Mouse (Mus musculus) erythroblast, embryonic 14.5 days (primary cell): ENCODE measurements around the gene Cmc2. TPM values are rescaled to one million over a fixed set of nuclear protein-coding genes. Genes with fewer than 3 reads are reported as not detected.

Experiments used
- H3K27me3 ChIP-seq: 2 replicates; pipeline ENCODE4 v1.6.1; 2012; ENCODE audit warnings: inconsistent platforms; ENCODE audit not compliant: control insufficient read depth
- H3K36me3 ChIP-seq: 2 replicates; pipeline ENCODE4 v1.6.1; 2012; ENCODE audit warnings: mild to moderate bottlenecking, inconsistent platforms; ENCODE audit not compliant: control insufficient read depth
- H3K4me1 ChIP-seq: 2 replicates; pipeline ENCODE4 v1.6.1; 2012; ENCODE audit warnings: inconsistent platforms; ENCODE audit not compliant: control insufficient read depth
- H3K4me3 ChIP-seq: replicated peaks from 2 replicates; pipeline ENCODE3; 2012; ENCODE audit warnings: moderate library complexity, mild to moderate bottlenecking, inconsistent platforms
- H3K9me3 ChIP-seq: 2 replicates; pipeline ENCODE4 v1.6.1; 2012; ENCODE audit warnings: low read length, inconsistent platforms, mixed read lengths; ENCODE audit not compliant: control insufficient read depth
- GATA1 ChIP-seq: IDR thresholded peaks from 2 replicates; pipeline ENCODE4 v1.6.1; 2012; ENCODE audit warnings: low read length, inconsistent platforms, mixed read lengths
- TAL1 ChIP-seq: IDR thresholded peaks from 3 replicates; pipeline ENCODE4 v1.6.1; 2012; ENCODE audit warnings: low read length, inconsistent platforms, mixed read lengths
- polyA plus RNA-seq: library from polyadenylated mRNA; stranded (reverse); fragments of >175 nt; gene quantifications from 2 replicates; pipeline ENCODE4 v1.2.3, GENCODE M21; 2012

Cmc2 gene
- polyA plus RNA-seq, 1 experiment = 20.2 TPM

DNA sequence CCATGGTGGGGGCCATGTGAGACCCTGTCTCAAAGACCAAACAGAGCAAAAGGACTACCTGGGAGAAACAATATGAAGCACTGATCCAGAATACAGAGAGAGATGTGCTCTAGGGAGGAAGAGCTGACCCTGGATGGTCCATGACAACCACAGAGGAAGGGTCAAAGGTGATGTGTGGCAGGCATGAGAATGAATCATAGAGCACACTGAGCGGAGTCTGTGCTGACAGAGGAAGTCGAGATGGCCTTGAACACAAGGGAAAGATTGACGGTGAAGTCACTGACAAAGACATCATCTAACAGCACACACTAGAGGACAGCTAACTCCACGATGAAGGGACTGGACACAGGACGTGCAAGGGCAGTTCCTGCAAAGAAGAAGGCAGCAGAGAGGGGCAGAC lies 29.8 kb downstream of the Cmc2 start:
- Histone ChIP-seq H3K4me3 (no peak overlapping the region), H3K9me3 (peaks cover 5% of the 10 kb centered on the region; the same call in 1 of the 2 replicates), H3K27me3 (no peaks in the 10 kb centered on the region), H3K4me1 (no peaks in the 10 kb centered on the region), H3K36me3 (peaks cover 79% of the 10 kb centered on the region)
- TF ChIP-seq GATA1 = no peak
- no peak for TF ChIP-seq TAL1

DNA sequence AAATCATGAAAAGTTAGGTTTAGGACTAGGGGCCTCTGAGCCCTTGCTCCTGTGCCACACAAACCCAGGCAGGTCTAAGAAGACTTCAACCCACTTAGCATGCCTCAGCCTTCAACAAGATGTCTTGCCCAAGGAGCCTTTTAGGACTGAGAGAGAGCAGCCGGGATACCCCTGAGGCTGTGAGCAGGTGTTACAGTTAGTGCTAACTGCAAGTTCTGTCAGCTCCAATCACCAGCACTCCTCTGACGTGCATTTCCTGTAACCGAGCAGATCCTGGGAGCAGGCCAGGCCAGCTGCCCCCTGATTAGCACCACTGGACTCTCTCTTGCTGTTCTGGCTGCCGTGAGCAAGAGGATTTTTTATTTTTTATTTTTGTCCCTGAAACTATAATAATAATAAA lies 33.4 kb downstream of the Cmc2 start:
- Histone ChIP-seq H3K27me3 (no peaks in the 10 kb centered on the region), H3K9me3 (peaks cover 14% of the 10 kb centered on the region), H3K4me3 (no peak overlapping the region), H3K4me1 (no peaks in the 10 kb centered on the region), H3K36me3 (peaks cover 65% of the 10 kb centered on the region)
- TF ChIP-seq GATA1 (no peak), TAL1 (no peak)

DNA sequence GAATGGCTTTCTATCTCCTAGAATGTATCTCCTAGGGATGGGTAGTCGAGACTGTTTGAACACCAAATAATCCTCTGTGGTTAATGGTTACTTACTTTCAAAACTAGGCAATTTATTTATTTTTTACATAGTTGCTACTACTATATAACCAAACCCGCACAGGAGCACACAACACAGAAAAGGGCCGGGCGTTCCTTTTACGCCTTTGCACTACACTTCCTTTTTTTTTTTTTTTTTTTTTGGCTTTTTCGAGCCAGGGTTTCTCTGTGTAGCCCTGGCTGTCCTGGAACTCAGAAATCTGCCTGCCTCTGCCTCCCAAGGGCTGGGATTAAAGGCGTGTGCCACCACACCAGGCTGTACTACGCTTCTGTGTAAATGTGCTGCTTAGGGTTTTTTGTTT lies 39.9 kb downstream of the Cmc2 start:
- no peak overlapping the region for H3K4me3 ChIP-seq
- no peaks in the 10 kb centered on the region for H3K4me1 ChIP-seq
- H3K9me3 ChIP-seq = peaks cover 13% of the 10 kb centered on the region
- TF ChIP-seq GATA1 (no peak), TAL1 (no peak)
- no peaks in the 10 kb centered on the region for H3K27me3 ChIP-seq
- peaks cover 6% of the 10 kb centered on the region for H3K36me3 ChIP-seq

DNA sequence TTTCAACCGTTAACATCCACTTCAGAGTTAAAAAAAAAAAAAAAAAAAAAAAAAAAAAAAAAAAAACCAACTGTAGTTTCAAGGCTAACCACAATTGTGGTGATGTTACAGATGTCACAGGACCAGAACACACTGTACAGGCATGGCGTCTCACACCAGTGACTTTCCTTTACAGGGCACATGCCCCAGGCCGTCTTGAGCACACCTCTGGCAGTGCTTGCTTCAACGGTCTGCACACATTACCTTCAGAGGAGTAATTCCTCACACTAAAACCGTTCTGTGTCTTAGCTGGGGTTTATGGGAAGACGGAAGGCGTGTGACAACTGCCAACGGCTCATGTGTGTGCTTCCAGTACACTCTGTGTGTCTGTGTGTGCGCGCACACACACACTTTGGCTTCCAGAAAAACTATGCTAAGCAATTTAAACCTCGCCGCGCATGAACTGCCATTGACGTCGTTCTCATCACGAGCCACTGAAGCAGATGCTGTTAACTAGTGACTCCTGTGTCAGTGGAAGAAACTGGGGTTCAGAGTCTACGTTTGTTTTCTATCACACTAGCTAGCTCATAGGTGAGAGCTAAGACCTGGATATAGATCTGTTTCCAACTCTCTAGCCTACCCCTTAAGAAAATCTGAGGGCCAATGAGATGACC lies 45.3 kb downstream of the Cmc2 start:
- Histone ChIP-seq H3K4me3 (no peak overlapping the region), H3K27me3 (no peaks in the 10 kb centered on the region), H3K4me1 (no peaks in the 10 kb centered on the region), H3K9me3 (0 out of 2 replicates have a peak, but pooled peaks cover 2% of the 10 kb centered on the region), H3K36me3 (no peaks in the 10 kb centered on the region)
- TF ChIP-seq TAL1 = no peak
- no peak for TF ChIP-seq GATA1

DNA sequence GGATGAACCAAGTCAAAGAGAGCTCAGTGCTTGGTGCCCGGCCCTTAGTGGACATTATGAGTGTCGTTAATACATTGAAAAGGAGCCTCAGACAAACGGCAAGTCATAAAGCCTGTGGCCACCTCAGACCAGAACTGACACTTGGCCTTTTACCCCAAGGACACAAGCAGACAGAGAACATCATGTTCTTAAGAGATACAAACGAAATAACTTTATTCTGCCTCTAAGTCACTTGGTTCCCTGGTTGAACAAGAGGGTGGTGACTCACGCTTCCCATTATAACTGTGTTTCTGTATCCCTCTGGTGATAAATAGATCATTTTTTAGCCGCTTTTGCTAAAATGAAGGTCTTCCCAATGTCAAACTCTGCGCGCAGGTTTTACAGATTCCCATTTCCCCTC lies 47.3 kb downstream of the Cmc2 start:
- H3K36me3 ChIP-seq = no peaks in the 10 kb centered on the region
- no peak overlapping the region for H3K4me3 ChIP-seq
- H3K9me3 ChIP-seq = 0 out of 2 replicates have a peak, but pooled peaks cover 2% of the 10 kb centered on the region
- H3K27me3 ChIP-seq = no peaks in the 10 kb centered on the region
- no peaks in the 10 kb centered on the region for H3K4me1 ChIP-seq
- TF ChIP-seq GATA1 (no peak), TAL1 (no peak)

DNA sequence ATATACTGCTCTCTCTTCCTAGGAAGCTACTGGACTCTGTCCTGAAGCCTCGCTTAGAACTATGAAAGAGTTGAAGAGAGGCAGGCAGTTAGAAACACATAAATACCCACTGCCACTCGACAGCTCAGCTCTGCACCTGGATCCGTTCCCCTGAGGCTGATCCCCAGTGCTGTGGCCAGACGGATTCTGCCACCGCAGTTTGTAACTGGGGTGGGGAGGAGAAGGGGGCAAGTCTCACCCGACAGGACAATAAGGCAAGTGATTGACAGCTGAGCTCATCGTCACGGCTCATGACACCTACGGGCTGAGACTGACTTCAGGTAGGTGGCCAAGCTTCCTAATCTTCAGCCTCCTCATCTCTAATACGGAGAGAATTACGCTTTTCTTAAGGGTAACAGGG lies 47.7 kb downstream of the Cmc2 start:
- Histone ChIP-seq H3K36me3 (no peaks in the 10 kb centered on the region), H3K4me3 (no peak overlapping the region)
- TF ChIP-seq GATA1 (no peak), TAL1 (no peak)

DNA sequence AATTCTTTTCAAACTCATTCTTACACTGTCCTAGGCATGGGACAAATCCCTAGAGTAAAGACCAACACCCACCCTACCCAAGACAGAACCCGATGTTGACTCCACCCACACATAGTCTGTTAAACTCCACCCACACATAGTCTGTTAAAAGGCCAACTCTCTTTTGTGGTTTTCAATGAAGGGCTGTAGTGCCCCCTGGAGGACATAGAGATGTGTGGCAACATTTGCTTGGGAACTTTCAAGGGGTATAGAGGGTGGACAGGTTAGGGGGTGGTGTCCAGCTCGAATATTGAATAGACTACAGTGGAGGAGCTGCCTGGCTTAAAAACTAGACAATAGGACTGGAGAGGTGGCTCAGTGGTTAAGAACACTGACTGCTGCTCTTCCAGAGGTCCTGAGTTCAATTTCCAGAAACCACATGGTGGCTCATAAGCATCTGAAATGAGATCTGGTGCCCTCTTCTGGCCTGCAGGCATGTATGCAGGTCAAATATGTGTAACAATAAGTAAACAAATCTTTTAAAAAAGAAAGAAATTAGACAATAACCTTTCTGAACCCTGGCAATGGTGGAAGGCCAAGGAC lies 48.4 kb downstream of the Cmc2 start:
- Histone ChIP-seq H3K27me3 (no peaks in the 10 kb centered on the region), H3K4me1 (no peaks in the 10 kb centered on the region), H3K36me3 (no peaks in the 10 kb centered on the region), H3K4me3 (no peak overlapping the region), H3K9me3 (0 out of 2 replicates have a peak, but pooled peaks cover 2% of the 10 kb centered on the region)
- TF ChIP-seq GATA1 (no peak), TAL1 (no peak)

More for the DNA sequence above, 47.7 kb downstream of the Cmc2 start:
- H3K9me3 ChIP-seq = 0 out of 2 replicates have a peak, but pooled peaks cover 2% of the 10 kb centered on the region
- no peaks in the 10 kb centered on the region for H3K27me3 ChIP-seq
- H3K4me1 ChIP-seq = no peaks in the 10 kb centered on the region

DNA sequence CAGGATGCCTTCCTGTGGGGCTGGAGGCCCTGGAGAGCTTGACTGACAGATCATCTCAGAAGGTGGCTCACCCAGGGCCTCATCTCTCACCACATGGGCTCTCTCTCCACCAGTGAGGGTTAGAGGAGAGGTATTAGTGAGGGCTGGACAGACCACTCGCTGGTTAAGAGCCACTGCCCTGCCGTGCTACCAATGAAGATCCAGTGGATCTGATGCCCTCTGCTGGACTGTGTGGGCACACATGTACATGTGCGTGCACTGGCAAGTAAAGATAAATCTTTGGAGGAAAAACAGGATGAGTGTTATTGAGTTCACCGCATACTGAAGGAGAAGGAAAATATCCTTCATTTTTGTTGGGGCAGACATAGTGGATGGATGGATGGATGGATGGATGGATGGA lies 52.6 kb downstream of the Cmc2 start:
- no peaks in the 10 kb centered on the region for H3K36me3 ChIP-seq
- peaks cover 7% of the 10 kb centered on the region for H3K27me3 ChIP-seq
- H3K9me3 ChIP-seq = no peaks in the 10 kb centered on the region
- TF ChIP-seq TAL1 (no peak), GATA1 (no peak)
- H3K4me3 ChIP-seq = no peak overlapping the region
- no peaks in the 10 kb centered on the region for H3K4me1 ChIP-seq

DNA sequence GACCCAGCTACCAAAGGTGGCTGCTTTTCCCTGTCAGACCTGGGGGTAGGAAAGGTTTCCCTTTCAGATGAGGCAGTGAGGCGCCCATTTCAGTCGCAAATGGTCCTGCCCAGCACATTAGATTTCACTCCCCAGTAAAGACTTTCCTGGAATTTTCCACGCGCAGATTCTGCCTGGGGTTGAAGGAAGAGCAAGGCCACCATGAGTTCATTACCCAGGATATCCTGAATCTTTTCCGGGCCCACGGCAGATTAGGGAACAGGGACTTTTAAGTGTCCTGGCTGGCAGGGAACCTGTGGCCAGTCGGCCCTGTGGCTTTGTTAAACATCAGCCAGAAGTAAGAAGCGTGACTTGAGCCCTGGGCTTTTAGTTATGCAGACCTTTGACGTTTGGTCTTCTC lies 53.9 kb downstream of the Cmc2 start:
- TF ChIP-seq GATA1 (no peak), TAL1 (no peak)
- Histone ChIP-seq H3K27me3 (peaks cover 16% of the 10 kb centered on the region), H3K9me3 (no peaks in the 10 kb centered on the region), H3K36me3 (no peaks in the 10 kb centered on the region), H3K4me1 (no peaks in the 10 kb centered on the region), H3K4me3 (no peak overlapping the region)
